ENCODE assay signal across 9 mouse cellular contexts in genomic region chr4:21688703-21689200, GRCm38 (mm10). TPM values are rescaled to one million over a fixed set of nuclear protein-coding genes. Genes with fewer than 3 reads are reported as not detected.
DNase-seq lines count a peak whose midpoint lies in the region; ATAC-seq and TF ChIP-seq lines count a peak whose summit lies in the region.
"Had no signal": no experiment of that assay in that cellular context is flagged by ENCODE, and none has a peak within 500 bp of the region (broad histone marks: within the 10 kb centered on the region; RNA-seq: fewer than 3 reads in every experiment).

No protein-coding gene starts in this region.

- no peaks in the 10 kb centered on the region for H3K9me3 ChIP-seq in E14TG2a.4 (ENCODE audit: low read length)
- H3K9me3 ChIP-seq in embryonic facial prominence, embryonic 15.5 days (replicated peaks) = no peaks in the 10 kb centered on the region

- H3K4me1 ChIP-seq in E14TG2a.4 (replicated peaks; ENCODE audit: low read depth, low read length) = peaks cover 45% of the 10 kb centered on the region
- peaks cover 9% of the 10 kb centered on the region for H3K4me1 ChIP-seq in embryonic facial prominence, embryonic 15.5 days

- H3K9ac ChIP-seq in embryonic facial prominence, embryonic 15.5 days = no peak overlapping the region

- H3K4me2 ChIP-seq in embryonic facial prominence, embryonic 15.5 days (replicated peaks) = peak overlapping the region; percentile 93

- ATAC-seq in cerebellum, adult (ENCODE audit: insufficient number of reproducible peaks, low FRiP score, low TSS enrichment) = peak; percentile 38; the same call in 1 of the 2 replicates
- peak; percentile 34; the same call in 1 of the 2 replicates for ATAC-seq in embryonic facial prominence, embryonic 15.5 days (ENCODE audit: insufficient number of reproducible peaks, low FRiP score, low TSS enrichment, low read depth)
- ATAC-seq in inflammation-experienced regulatory T-cells, adult 6 months = peak; percentile 16
- ATAC-seq in megakaryocyte progenitor cell, adult 5-6 weeks (replicated peaks; ENCODE audit: poor library complexity) = peak; percentile 35

- under 1% methylated on average over 64 of the region's 64 CpGs for WGBS in embryonic facial prominence, embryonic 15.5 days

- peaks cover 91% of the 10 kb centered on the region for H3K27me3 ChIP-seq in E14TG2a.4 (ENCODE audit: insufficient read depth, low read length)
- H3K27me3 ChIP-seq in embryonic facial prominence, embryonic 15.5 days = peaks cover 94% of the 10 kb centered on the region

- peak overlapping the region; percentile 78 for H3K4me3 ChIP-seq in E14TG2a.4 (replicated peaks; ENCODE audit: low read length)
- peak overlapping the region; percentile 47 for H3K4me3 ChIP-seq in embryonic facial prominence, embryonic 15.5 days (replicated peaks)

- H3K27ac ChIP-seq in embryonic facial prominence, embryonic 15.5 days (replicated peaks) = no peak overlapping the region

- no peaks in the 10 kb centered on the region for H3K36me3 ChIP-seq in E14TG2a.4 (ENCODE audit: insufficient read depth, low read length)
- no peaks in the 10 kb centered on the region for H3K36me3 ChIP-seq in embryonic facial prominence, embryonic 15.5 days

- DNase-seq in cerebellum, adult 8-10 months = no peak
- no peak for DNase-seq in urinary bladder, adult 18-20 months (ENCODE audit: low spot score in 2 of 2)
- no peak for DNase-seq in spleen, postnatal 4 days (ENCODE audit: low spot score in 2 of 2)

- TF ChIP-seq CTCF in E14TG2a.4 (conservative IDR thresholded peaks at IDR 0.05; ENCODE audit: low read length) = no peak

RNA-seq across cellular contexts. Expression of gene Prdm13, which starts 3.0 kb away (rescaled TPM):
- not detected in 2 replicates for polyA plus RNA-seq in embryonic facial prominence, embryonic 15.5 days (2015; fragmentation: Nextera tagmentation; extraction: Ambion mirVana)
- polyA plus RNA-seq in inflammation-experienced regulatory T-cells, adult 6 months (2017; shearing (Covaris generic)) = not detected
- total RNA-seq in megakaryocyte progenitor cell, adult 5-6 weeks (2015) = not detected in 2 replicates
- not detected in 2 replicates for total RNA-seq in megakaryocyte progenitor cell, adult 5-6 weeks (2017)
- polyA plus RNA-seq: cortical plate, adult 2 months had no signal

RNA-seq across cellular contexts. Expression of gene Ccnc, which starts 38.7 kb away (rescaled TPM):
- polyA plus RNA-seq in embryonic facial prominence, embryonic 15.5 days (2015; fragmentation: Nextera tagmentation; extraction: Ambion mirVana) = 39.7 and 39.8 TPM in 2 replicates
- 10 to 100 TPM; 31.1 to 65.5 (median 40.1) TPM for polyA plus RNA-seq in inflammation-experienced regulatory T-cells, adult 6 months (2017; shearing (Covaris generic))
- total RNA-seq in megakaryocyte progenitor cell, adult 5-6 weeks (2015) = 35.2 and 38.4 TPM in 2 replicates
- 29.7 and 39.3 TPM in 2 replicates for total RNA-seq in megakaryocyte progenitor cell, adult 5-6 weeks (2017)
